Mouse (Mus musculus): Measurements from ENCODE around the gene Mgat3.

The Mgat3 gene

GRCm38 (mm10) chr15:80249672-80250071 lies 76.2 kb downstream of the Mgat3 start:
- in situ Hi-C loops (cut with MboI; ENCODE audit: low pct_unique_long_range_greater_than_20kb in 1 of 2, low sequenced_read_pairs in 2 of 2, unreplicated experiment in 1 of 2) = no loop called here

GRCm38 (mm10) chr15:80250586-80250985 lies 77.1 kb downstream of the Mgat3 start:
- in situ Hi-C loops (cut with MboI; ENCODE audit: low pct_unique_long_range_greater_than_20kb in 1 of 2, low sequenced_read_pairs in 2 of 2, unreplicated experiment in 1 of 2) = no loop called here

GRCm38 (mm10) chr15:80253530-80253929 lies 80.0 kb downstream of the Mgat3 start:
- in situ Hi-C loops (cut with MboI; ENCODE audit: low pct_unique_long_range_greater_than_20kb in 1 of 2, low sequenced_read_pairs in 2 of 2, unreplicated experiment in 1 of 2) = no loop called here

- in situ Hi-C loops (cut with MboI; ENCODE audit: low pct_unique_long_range_greater_than_20kb in 1 of 2, low sequenced_read_pairs in 2 of 2, unreplicated experiment in 1 of 2) = no loop called here
Observed at GRCm38 (mm10) chr15:80254207-80254606, 80.7 kb downstream of the Mgat3 start.

- in situ Hi-C loops (cut with MboI; ENCODE audit: low pct_unique_long_range_greater_than_20kb in 1 of 2, low sequenced_read_pairs in 2 of 2, unreplicated experiment in 1 of 2) = no loop called here
Observed at GRCm38 (mm10) chr15:80254847-80255645, 81.5 kb downstream of the Mgat3 start, which contains the start of gene Atf4. Gene Atf4, plus strand, starts transcription at chr15:80255184.

- in situ Hi-C loops (cut with MboI; ENCODE audit: low pct_unique_long_range_greater_than_20kb in 1 of 2, low sequenced_read_pairs in 2 of 2, unreplicated experiment in 1 of 2) = no loop called here
Observed at GRCm38 (mm10) chr15:80255646-80256121, 82.2 kb downstream of the Mgat3 start.

- in situ Hi-C loops (cut with MboI; ENCODE audit: low pct_unique_long_range_greater_than_20kb in 1 of 2, low sequenced_read_pairs in 2 of 2, unreplicated experiment in 1 of 2) = no loop called here
Observed at GRCm38 (mm10) chr15:80256242-80256641, 82.7 kb downstream of the Mgat3 start.

GRCm38 (mm10) chr15:80256656-80257601 lies 83.4 kb downstream of the Mgat3 start:
- in situ Hi-C loops (cut with MboI; ENCODE audit: low pct_unique_long_range_greater_than_20kb in 1 of 2, low sequenced_read_pairs in 2 of 2, unreplicated experiment in 1 of 2) = no loop called here

GRCm38 (mm10) chr15:80257602-80258239 lies 84.2 kb downstream of the Mgat3 start:
- in situ Hi-C loops (cut with MboI; ENCODE audit: low pct_unique_long_range_greater_than_20kb in 1 of 2, low sequenced_read_pairs in 2 of 2, unreplicated experiment in 1 of 2) = no loop called here

- in situ Hi-C loops (cut with MboI; ENCODE audit: low pct_unique_long_range_greater_than_20kb in 1 of 2, low sequenced_read_pairs in 2 of 2, unreplicated experiment in 1 of 2) = no loop called here
Observed at GRCm38 (mm10) chr15:80258240-80259170, 85.0 kb downstream of the Mgat3 start.

GRCm38 (mm10) chr15:80259406-80260045 lies 86.0 kb downstream of the Mgat3 start:
- in situ Hi-C loops (cut with MboI; ENCODE audit: low pct_unique_long_range_greater_than_20kb in 1 of 2, low sequenced_read_pairs in 2 of 2, unreplicated experiment in 1 of 2) = no loop called here

GRCm38 (mm10) chr15:80260677-80261076 lies 87.2 kb downstream of the Mgat3 start:
- in situ Hi-C loops (cut with MboI; ENCODE audit: low pct_unique_long_range_greater_than_20kb in 1 of 2, low sequenced_read_pairs in 2 of 2, unreplicated experiment in 1 of 2) = no loop called here

GRCm38 (mm10) chr15:80261100-80261499 lies 87.6 kb downstream of the Mgat3 start:
- in situ Hi-C loops (cut with MboI; ENCODE audit: low pct_unique_long_range_greater_than_20kb in 1 of 2, low sequenced_read_pairs in 2 of 2, unreplicated experiment in 1 of 2) = no loop called here

- in situ Hi-C loops (cut with MboI; ENCODE audit: low pct_unique_long_range_greater_than_20kb in 1 of 2, low sequenced_read_pairs in 2 of 2, unreplicated experiment in 1 of 2) = no loop called here
Observed at GRCm38 (mm10) chr15:80263610-80264575, 90.4 kb downstream of the Mgat3 start, which contains the start of gene Rps19bp1. Gene Rps19bp1, minus strand, starts transcription at chr15:80264315.

Data from mouse embryonic stem cell (cell line).